Mouse (Mus musculus) yolk sac, embryonic 10.5 days (tissue): ENCODE results near the gene Olfr73.
"Not testable (repeated sequence)": the region's sequence is repeated elsewhere in the genome, so short reads cannot be mapped to it uniquely, and the experiment has no call there.

Experiments used
- DNase-seq: peaks from one replicate; pipeline ENCODE4 v3.0.0-alpha.2; 2017; ENCODE audit warnings: low spot score

Olfr73 gene

GRCm38 (mm10) chr2:88037599-88037998 is at the start of gene Olfr73:
TSS of gene Olfr73 (minus strand) at chr2:88037699.
- no peak for DNase-seq

GRCm38 (mm10) chr2:88071730-88072129 is 34.2 kb upstream of the Olfr73 start, which contains the start of gene Olfr1163:
TSS of gene Olfr1163 (minus strand) at chr2:88071830.
- DNase-seq, result no peak

- DNase-seq, result no peak
Measured at GRCm38 (mm10) chr2:88063587-88063986, 26.1 kb upstream of the Olfr73 start.

DNA sequence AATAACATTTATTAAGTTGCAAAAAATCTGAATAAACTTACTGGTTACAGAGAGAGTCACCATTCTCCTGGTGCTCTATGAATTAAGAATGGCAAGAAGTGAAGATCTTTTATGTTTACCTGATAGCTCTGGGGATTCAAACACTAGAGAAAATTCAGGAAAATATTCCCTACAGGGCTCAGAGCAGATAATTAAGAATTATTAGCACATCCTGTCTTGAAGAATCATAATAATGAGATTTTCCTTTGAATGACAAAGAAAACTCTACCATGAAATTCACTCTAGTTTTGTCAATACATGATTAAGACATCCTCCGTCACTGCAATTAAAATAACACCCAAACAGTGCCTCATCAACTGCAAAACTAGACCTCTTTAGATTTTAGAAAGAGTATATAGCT is 13.5 kb upstream of the Olfr73 start, which contains the start of gene Olfr1162:
Gene Olfr1162, minus strand, starts transcription at position 101 of the 400 bp plus-strand sequence.
- DNase-seq, result no peak

DNA sequence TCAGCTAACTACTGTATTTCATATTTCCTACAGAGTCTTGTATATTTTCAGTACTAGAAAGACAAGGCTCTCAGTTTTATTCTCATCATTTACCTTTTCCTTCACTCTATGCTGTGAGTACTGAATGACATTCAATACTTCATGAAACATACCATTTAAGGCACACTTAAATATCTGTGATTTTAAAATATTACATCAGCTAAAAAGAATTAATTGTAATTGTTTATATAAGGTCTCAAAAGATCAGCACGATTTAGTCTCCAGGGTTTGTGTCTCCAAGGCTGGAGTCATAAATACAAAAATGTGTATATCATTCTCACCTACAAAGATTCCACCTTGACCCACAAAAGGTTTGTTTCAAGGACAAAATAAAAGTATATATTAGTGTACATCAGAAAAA is 15.0 kb downstream of the Olfr73 start, which contains the start of gene Olfr1161:
Gene Olfr1161, plus strand, starts transcription at position 301 of the 400 bp plus-strand sequence.
- DNase-seq, result not testable (repeated sequence)

DNA sequence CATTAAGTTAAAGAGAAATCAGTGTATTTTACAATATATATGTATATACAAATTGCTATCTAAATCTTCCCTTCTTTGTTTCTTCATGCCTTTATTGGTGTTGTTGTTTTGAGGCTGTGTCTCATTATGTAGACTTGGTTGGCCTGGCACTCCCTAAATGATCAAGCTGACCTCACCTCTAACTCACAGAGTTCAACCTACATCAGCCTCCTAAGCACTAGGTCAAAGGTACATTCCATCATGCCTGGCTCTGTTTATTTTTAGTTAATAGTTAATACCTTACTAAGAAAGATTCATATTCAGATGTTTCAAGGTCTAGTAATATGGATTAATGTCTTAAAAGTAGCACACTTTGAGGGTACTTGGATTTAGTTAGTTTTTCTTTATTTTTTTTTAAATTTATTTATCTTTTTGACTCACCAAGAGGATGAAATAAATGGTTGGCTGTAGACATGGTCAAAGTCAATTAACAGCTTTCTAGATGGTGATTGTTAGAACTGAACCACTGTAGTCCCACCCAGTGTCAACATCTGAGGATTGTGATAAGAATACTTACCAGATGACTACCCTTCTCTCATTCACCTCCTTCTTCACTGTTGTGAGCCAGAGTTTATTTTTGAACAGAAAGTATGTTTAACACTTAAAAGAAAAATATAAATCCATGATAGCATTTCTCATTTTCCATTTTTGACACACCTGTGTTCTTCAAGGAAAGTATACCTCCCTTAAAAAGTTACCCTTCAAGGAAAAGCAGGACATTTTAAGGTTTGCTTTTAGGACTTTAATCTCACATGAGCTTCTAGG is 29.8 kb downstream of the Olfr73 start, which contains the start of gene Olfr1160:
Gene Olfr1160, minus strand, starts transcription at position 754 of the 804 bp plus-strand sequence.
- peak; percentile 4 for DNase-seq

DNA sequence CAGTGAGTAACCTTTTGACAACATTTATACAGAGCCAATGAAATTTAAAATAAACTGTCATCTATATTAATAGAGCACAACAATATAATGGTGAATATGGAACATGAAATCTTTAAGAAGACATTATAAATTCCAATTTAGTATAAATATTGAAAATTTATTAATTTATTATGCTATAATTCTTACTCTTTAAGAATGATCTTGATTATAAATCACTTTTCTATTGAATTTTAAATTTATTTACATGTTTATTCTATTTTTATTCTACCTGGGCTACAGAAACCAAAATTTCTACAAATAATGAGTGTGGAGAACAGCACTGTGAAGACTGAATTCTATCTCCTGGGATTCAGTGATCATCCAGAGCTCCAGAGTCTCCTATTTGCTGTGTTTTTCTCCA is 47.7 kb downstream of the Olfr73 start, which contains the start of gene Olfr1158:
Gene Olfr1158, plus strand, starts transcription at position 301 of the 400 bp plus-strand sequence.
- no peak for DNase-seq
